Mouse (Mus musculus): ENCODE data around the gene Tcf7l1.

GRCm38 (mm10) chr6:72837756-72838155, 48.7 kb upstream of the Tcf7l1 start:
- TF ChIP-seq CTCF (IDR thresholded peaks at IDR 0.05; ENCODE audit: low read depth), result no peak
- TF ChIP-seq EP300 (IDR thresholded peaks at IDR 0.05; ENCODE audit: low read depth), result no peak
